Mouse (Mus musculus) embryonic facial prominence, embryonic 10.5 days (tissue): Measurements from ENCODE around the gene Znhit6. TPM values are rescaled to one million over a fixed set of nuclear protein-coding genes. Genes with fewer than 3 reads are reported as not detected.

Experiments used
- DNase-seq: peaks from one replicate; pipeline ENCODE4 v3.0.0-alpha.2; 2017; ENCODE audit warnings: low spot score
- H3K27ac ChIP-seq: fragments of 300-500 bp; sonication (generic); replicated peaks from 2 replicates; pipeline ENCODE4 v1.5.1; 2016; ENCODE audit warnings: mild to moderate bottlenecking
- H3K27me3 ChIP-seq: fragments of 300-500 bp; sonication (generic); replicated peaks from 2 replicates; pipeline ENCODE4 v1.6.1; 2016; ENCODE audit warnings: low read depth, mild to moderate bottlenecking; ENCODE audit not compliant: poor library complexity, severe bottlenecking
- H3K36me3 ChIP-seq: fragments of 300-500 bp; sonication (generic); replicated peaks from 2 replicates; pipeline ENCODE4 v1.6.1; 2016; ENCODE audit warnings: mild to moderate bottlenecking, moderate library complexity
- H3K4me1 ChIP-seq: fragments of 300-500 bp; sonication (generic); 2 replicates; pipeline ENCODE4 v1.6.1; 2016
- H3K4me3 ChIP-seq: fragments of 300-500 bp; sonication (generic); 2 replicates; pipeline ENCODE4 v1.5.1; 2016; ENCODE audit warnings: mild to moderate bottlenecking, moderate library complexity
- H3K9me3 ChIP-seq: fragments of 300-500 bp; sonication (generic); 2 replicates; pipeline ENCODE4 v1.6.1; 2016; ENCODE audit warnings: mild to moderate bottlenecking
- WGBS: fragments of 180-500 bp; shearing (Covaris S2); methylation state at CpG from one replicate; pipeline ENCODE4 v1.1.7; 2016; 5-methylcytosine and 5-hydroxymethylcytosine counted together
- polyA plus RNA-seq: library from polyadenylated mRNA; unstranded; fragments of >200 nt; fragmentation: Nextera tagmentation; extraction: Ambion mirVana; gene quantifications from 2 replicates; pipeline ENCODE4 v1.2.1, GENCODE M21; 2016

Gene Znhit6
- polyA plus RNA-seq, 1 experiment from 2014 or later, result 51.8 TPM

GRCm38 (mm10) chr3:145614362-145615115, 38.5 kb downstream of the Znhit6 start:
- Histone ChIP-seq H3K27ac (peak overlapping the region; percentile 78), H3K4me3 (no peak overlapping the region), H3K9me3 (no peaks in the 10 kb centered on the region), H3K4me1 (peaks cover 20% of the 10 kb centered on the region), H3K36me3 (peaks cover 5% of the 10 kb centered on the region), H3K27me3 (no peaks in the 10 kb centered on the region)
- peak; percentile 60 for DNase-seq
- 17% methylated on average over 17 of the region's 17 CpGs for WGBS

GRCm38 (mm10) chr3:145618299-145618698, 42.3 kb downstream of the Znhit6 start:
- Histone ChIP-seq H3K9me3 (peaks cover 4% of the 10 kb centered on the region; the same call in 1 of the 2 replicates), H3K27ac (no peak overlapping the region)
- WGBS, result 79% methylated on average over 9 of the region's 9 CpGs

GRCm38 (mm10) chr3:145619621-145620365, 43.8 kb downstream of the Znhit6 start:
- peaks cover 18% of the 10 kb centered on the region for H3K4me1 ChIP-seq
- DNase-seq, result no peak
- H3K9me3 ChIP-seq, result peaks cover 4% of the 10 kb centered on the region; the same call in 1 of the 2 replicates
- H3K27ac ChIP-seq, result no peak overlapping the region
- 89% methylated on average over 17 of the region's 17 CpGs for WGBS
- no peaks in the 10 kb centered on the region for H3K27me3 ChIP-seq
- no peaks in the 10 kb centered on the region for H3K36me3 ChIP-seq
- H3K4me3 ChIP-seq, result no peak overlapping the region

More at GRCm38 (mm10) chr3:145618299-145618698, 42.3 kb downstream of the Znhit6 start:
- H3K27me3 ChIP-seq, result no peaks in the 10 kb centered on the region
- peaks cover 22% of the 10 kb centered on the region for H3K4me1 ChIP-seq
- H3K36me3 ChIP-seq, result no peaks in the 10 kb centered on the region
- no peak overlapping the region for H3K4me3 ChIP-seq
- no peak for DNase-seq

GRCm38 (mm10) chr3:145621209-145621608, 45.2 kb downstream of the Znhit6 start:
- peaks cover 4% of the 10 kb centered on the region; the same call in 1 of the 2 replicates for H3K9me3 ChIP-seq
- peaks cover 14% of the 10 kb centered on the region for H3K4me1 ChIP-seq
- 90% methylated on average over 4 of the region's 4 CpGs for WGBS
- no peaks in the 10 kb centered on the region for H3K27me3 ChIP-seq
- no peaks in the 10 kb centered on the region for H3K36me3 ChIP-seq
- no peak overlapping the region for H3K4me3 ChIP-seq
- H3K27ac ChIP-seq, result no peak overlapping the region
- no peak for DNase-seq

GRCm38 (mm10) chr3:145623047-145623446, 47.0 kb downstream of the Znhit6 start:
- WGBS, result 78% methylated on average over 12 of the region's 12 CpGs
- Histone ChIP-seq H3K9me3 (peaks cover 4% of the 10 kb centered on the region; the same call in 1 of the 2 replicates), H3K27ac (no peak overlapping the region), H3K4me3 (no peak overlapping the region), H3K4me1 (peaks cover 14% of the 10 kb centered on the region), H3K27me3 (no peaks in the 10 kb centered on the region), H3K36me3 (no peaks in the 10 kb centered on the region)
- no peak for DNase-seq

GRCm38 (mm10) chr3:145624786-145625185, 48.8 kb downstream of the Znhit6 start:
- H3K36me3 ChIP-seq, result no peaks in the 10 kb centered on the region
- WGBS, result 90% methylated on average over 4 of the region's 4 CpGs
- no peak overlapping the region for H3K4me3 ChIP-seq
- H3K4me1 ChIP-seq, result peaks cover 20% of the 10 kb centered on the region
- H3K9me3 ChIP-seq, result peaks cover 3% of the 10 kb centered on the region; the same call in 1 of the 2 replicates
- DNase-seq, result no peak
- H3K27me3 ChIP-seq, result no peaks in the 10 kb centered on the region
- no peak overlapping the region for H3K27ac ChIP-seq

- DNase-seq, result no peak
- 87% methylated on average over 9 of the region's 9 CpGs for WGBS
- H3K27me3 ChIP-seq, result no peaks in the 10 kb centered on the region
- H3K4me1 ChIP-seq, result peaks cover 20% of the 10 kb centered on the region
- no peaks in the 10 kb centered on the region for H3K36me3 ChIP-seq
- H3K4me3 ChIP-seq, result no peak overlapping the region
- no peaks in the 10 kb centered on the region for H3K9me3 ChIP-seq
- H3K27ac ChIP-seq, result no peak overlapping the region
Measured at GRCm38 (mm10) chr3:145625546-145625945, 49.5 kb downstream of the Znhit6 start.

- 84% methylated on average over 1 of the region's 1 CpGs for WGBS
- no peaks in the 10 kb centered on the region for H3K36me3 ChIP-seq
- H3K4me3 ChIP-seq, result no peak overlapping the region
- DNase-seq, result no peak
- no peaks in the 10 kb centered on the region for H3K27me3 ChIP-seq
- no peaks in the 10 kb centered on the region for H3K9me3 ChIP-seq
- no peak overlapping the region for H3K27ac ChIP-seq
- H3K4me1 ChIP-seq, result peaks cover 20% of the 10 kb centered on the region
Measured at GRCm38 (mm10) chr3:145626063-145626462, 50.1 kb downstream of the Znhit6 start.

GRCm38 (mm10) chr3:145627830-145628229, 51.8 kb downstream of the Znhit6 start:
- DNase-seq, result peak; percentile 60
- H3K27ac ChIP-seq, result no peak overlapping the region
- H3K4me1 ChIP-seq, result peaks cover 29% of the 10 kb centered on the region
- no peak overlapping the region for H3K4me3 ChIP-seq
- 73% methylated on average over 3 of the region's 3 CpGs for WGBS
- H3K36me3 ChIP-seq, result no peaks in the 10 kb centered on the region
- no peaks in the 10 kb centered on the region for H3K27me3 ChIP-seq
- H3K9me3 ChIP-seq, result no peaks in the 10 kb centered on the region

- H3K4me3 ChIP-seq, result no peak overlapping the region
- H3K9me3 ChIP-seq, result no peaks in the 10 kb centered on the region
- DNase-seq, result no peak
- H3K4me1 ChIP-seq, result peaks cover 32% of the 10 kb centered on the region
- peaks cover 3% of the 10 kb centered on the region; the same call in 1 of the 2 replicates for H3K27me3 ChIP-seq
- H3K36me3 ChIP-seq, result no peaks in the 10 kb centered on the region
- 0 out of 2 replicates have a peak overlapping the region, but pooled peaks have one; percentile 24 for H3K27ac ChIP-seq
- WGBS, result 83% methylated on average over 5 of the region's 5 CpGs
Measured at GRCm38 (mm10) chr3:145628643-145629042, 52.6 kb downstream of the Znhit6 start.

- Histone ChIP-seq H3K9me3 (no peaks in the 10 kb centered on the region), H3K4me3 (no peak overlapping the region), H3K36me3 (no peaks in the 10 kb centered on the region), H3K27ac (peak overlapping the region; percentile 63), H3K4me1 (peaks cover 31% of the 10 kb centered on the region), H3K27me3 (peaks cover 18% of the 10 kb centered on the region)
- WGBS, result 22% methylated on average over 6 of the region's 6 CpGs
- peak; percentile 35 for DNase-seq
Measured at GRCm38 (mm10) chr3:145632888-145633287, 56.9 kb downstream of the Znhit6 start.

GRCm38 (mm10) chr3:145634002-145634710, 58.2 kb downstream of the Znhit6 start:
- 80% methylated on average over 14 of the region's 14 CpGs for whole genome bisulfite sequencing
- peaks cover 33% of the 10 kb centered on the region for H3K4me1 ChIP-seq
- peaks cover 21% of the 10 kb centered on the region for H3K27me3 ChIP-seq
- DNase-seq, result no peak
- no peaks in the 10 kb centered on the region for H3K36me3 ChIP-seq
- H3K27ac ChIP-seq, result no peak overlapping the region
- no peak overlapping the region for H3K4me3 ChIP-seq
- no peaks in the 10 kb centered on the region for H3K9me3 ChIP-seq
